Mouse (Mus musculus) gastrocnemius, postnatal 36 days (tissue): ENCODE measurements around the gene Spock2. TPM values are rescaled to one million over a fixed set of nuclear protein-coding genes. Genes with fewer than 3 reads are reported as not detected.
"Not testable (repeated sequence)": the region's sequence is repeated elsewhere in the genome, so short reads cannot be mapped to it uniquely, and the experiment has no call there.

Source experiments
- DNase-seq, 2 experiments: peaks; one replicate each; pipeline ENCODE4 v3.0.0; 2022
- intact Hi-C: fragments of 180-260 bp; cut with DNase I; formaldehyde crosslinking; loops from one replicate; pipeline ENCODE4 v1.15.1; 2025
- total RNA-seq, 2 experiments: library from RNA; stranded (reverse); gene quantifications; 2 replicates each; pipeline ENCODE4 v1.2.3; 2021

The Spock2 gene
- total RNA-seq, 2 experiments from 2014 or later = 4.9 to 5.8 TPM

DNA sequence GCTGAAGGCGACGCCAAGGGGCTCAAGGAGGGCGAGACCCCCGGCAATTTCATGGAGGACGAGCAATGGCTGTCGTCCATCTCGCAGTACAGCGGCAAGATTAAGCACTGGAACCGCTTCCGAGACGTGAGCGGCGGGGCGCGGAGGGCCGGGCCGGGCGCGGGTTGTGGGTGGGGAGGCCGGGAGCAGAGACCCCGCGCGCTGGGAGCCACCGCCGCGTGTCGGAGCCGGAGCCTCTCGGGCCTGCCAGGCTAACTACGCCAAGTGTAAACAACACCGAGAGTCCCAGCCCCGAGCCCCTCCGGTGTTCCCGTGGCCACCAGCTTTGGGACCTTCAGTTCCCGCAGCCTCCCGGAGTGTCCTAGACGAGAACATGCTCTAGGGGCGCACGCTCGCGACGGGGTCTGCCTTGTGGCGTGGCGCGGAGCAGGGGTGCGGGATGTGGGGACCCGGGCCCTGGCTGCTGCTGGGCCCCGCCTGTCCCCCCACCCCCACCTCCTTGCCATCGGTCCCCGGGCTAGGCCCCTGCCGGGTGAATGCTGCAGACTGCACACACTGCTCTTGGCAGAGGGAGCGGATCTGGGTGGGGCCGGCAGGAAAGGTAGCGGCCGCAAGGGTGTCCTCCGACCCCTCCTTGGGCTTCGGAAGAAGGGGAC, 640 bp downstream of the Spock2 start:
- peak; percentile 31 to 38 for DNase-seq
- intact Hi-C loops = no loop called here

DNA sequence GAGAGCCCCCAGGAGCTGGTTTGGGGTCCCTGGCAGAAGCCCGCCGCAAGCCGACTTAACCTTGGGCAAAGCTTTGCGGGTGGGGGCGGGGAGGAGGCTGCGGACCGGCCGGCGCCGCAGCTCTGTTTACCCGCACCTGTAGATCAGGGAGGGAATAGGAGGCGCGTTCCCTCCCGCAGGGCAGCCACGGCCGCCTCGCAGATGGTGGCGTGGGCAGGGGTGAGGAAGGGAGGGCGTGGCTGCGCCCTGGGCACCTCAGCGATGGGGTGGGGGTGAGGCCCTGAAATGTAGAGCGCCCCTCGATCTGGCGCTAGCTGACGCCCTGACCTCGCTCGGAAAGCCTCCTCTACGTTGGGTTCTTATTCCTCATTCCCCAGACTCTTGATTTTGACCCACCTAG, 1.4 kb downstream of the Spock2 start:
- intact Hi-C loops = no loop called here

DNA sequence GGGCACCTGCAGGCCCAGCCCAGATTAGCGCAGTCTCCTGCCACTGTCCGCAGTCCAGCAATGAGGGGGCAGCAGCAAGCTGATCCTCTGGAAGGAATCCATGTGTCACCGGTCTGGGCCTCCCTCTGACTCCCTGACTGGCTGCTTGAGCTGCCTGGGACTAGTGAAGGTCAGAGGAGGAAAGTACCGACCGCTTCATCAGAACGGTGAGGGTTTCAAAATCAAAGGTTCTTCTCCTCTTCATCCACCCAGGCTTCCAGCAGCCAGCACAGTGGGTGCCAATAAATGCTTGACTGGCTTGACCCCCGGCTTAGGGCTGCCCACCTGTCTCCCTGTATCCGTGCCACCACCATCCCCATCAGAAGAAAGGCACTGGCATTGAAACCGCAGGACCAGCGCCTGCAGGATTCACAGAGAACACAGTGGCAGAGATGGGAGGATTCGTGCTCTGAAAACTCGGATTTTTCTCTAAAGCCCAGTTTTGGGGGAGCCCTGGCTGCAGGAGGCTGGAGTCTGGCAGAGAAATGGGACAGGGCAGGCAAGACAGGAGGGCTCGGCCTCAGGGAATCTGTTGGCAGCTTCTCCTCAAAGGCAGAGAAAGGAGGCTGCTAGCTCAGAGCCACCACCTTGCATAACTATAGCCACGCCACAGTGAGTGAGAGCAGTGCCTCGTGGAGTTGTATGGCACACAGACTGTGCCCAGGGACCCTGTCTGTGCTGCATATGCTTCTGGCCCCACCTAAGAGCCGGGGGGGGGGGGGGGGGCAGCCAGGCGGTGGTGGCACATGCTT, 2.5 kb downstream of the Spock2 start:
- intact Hi-C loops = no loop called here
- no peak for DNase-seq

More for the DNA sequence above, 1.4 kb downstream of the Spock2 start:
- no peak for DNase-seq

DNA sequence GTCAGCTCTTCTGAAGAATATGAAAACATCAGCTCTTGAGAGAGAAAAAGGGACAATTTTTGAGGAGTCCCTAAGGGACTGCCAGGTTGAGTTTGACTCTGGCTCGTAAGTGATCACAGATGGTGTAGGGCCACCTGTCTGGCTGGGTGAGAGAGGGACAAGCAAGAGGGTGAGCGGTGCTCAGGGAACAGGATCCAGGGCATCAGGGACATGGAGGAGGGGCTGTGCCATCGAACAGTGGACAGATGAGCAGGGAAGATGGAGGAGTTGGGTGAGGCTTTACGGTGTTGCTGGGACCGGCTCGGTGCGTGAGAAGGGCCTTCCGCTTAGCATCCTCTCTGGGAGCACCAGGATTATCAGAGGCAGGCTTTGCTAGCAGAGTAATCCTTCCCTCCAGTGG, 3.3 kb downstream of the Spock2 start:
- intact Hi-C loops = no loop called here
- DNase-seq = no peak

DNA sequence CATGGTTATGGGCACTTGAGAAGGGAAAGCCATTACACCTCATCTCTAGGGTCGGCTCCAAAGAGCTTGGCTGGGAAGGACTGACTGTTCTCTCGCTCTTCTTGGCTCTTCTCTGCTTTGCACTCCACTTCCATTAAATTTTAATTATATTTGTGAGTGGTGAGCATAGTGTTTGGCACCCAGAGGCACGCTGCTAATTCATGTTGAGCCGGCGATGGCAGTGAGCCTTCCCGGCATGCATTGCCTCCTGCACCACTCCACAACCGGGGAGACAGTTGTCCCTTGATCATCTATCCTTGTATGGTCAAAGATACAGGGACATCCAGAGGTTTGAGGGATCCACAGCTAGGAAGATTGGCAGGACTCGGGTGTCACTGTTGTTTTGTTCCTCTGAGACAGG, 4.0 kb downstream of the Spock2 start:
- intact Hi-C loops = no loop called here
- no peak for DNase-seq

DNA sequence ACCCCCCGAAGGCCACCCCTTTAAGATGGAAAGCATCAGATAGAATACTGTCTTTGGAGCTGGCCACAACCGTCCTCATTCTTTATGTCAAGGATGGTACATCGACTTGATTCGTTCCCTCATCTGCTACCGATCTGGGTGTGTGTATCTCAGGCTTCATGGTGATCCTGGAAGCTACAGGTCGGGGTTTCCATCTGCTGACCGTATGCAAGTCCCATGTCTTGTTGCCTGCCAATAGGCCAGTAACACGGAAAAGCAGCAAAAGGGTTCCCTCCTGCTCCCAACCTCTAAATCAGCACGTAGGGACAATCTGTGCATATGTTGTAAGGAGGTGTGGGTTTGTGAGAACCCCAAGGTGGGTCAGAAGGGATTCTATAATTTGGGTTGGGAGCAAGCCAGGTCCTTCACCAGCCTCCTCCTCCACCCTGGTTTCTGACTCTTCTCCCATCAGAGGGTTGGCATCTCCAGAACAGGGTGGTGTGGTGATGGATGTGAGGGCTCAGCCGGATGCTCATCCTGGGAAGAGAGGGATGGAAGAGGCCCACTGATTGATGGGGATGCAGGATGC, 5.0 kb downstream of the Spock2 start:
- intact Hi-C loops = no loop called here
- DNase-seq = no peak

DNA sequence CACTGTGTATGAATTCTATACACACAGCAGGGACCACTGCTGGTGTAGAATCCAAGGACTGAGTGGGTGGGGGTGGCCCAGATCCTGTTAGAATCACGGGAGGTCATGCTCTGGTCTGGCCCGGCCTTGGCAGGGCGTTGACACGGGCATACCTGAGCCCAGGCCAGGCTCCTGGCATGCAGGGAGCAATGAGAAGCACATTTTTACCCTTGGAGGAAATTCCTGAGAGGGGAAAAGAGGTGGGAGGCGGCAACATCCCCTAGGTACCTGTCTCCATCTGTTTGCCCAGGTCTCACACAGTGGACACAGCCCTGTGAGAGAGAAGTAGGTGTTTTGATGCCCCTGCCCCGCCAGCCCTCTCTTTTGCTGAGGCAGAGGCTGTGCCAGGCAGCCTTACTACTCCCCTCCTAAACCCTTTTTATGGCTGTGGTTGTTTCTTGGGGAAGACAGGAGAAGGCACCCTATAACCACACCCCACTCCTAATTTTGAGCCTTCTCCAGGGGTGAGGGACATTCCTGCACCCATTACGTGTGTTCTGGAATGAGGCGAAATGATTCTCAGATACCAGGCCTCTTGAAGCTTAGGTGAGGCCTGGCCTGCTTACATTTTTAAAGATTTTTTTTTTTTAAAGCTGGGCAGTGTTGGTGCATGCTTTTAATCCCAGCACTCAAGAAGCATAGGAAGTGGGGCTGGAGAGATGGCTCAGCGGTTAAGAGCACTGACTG, 8.1 kb downstream of the Spock2 start:
- intact Hi-C loops = no loop called here
- DNase-seq = no peak

DNA sequence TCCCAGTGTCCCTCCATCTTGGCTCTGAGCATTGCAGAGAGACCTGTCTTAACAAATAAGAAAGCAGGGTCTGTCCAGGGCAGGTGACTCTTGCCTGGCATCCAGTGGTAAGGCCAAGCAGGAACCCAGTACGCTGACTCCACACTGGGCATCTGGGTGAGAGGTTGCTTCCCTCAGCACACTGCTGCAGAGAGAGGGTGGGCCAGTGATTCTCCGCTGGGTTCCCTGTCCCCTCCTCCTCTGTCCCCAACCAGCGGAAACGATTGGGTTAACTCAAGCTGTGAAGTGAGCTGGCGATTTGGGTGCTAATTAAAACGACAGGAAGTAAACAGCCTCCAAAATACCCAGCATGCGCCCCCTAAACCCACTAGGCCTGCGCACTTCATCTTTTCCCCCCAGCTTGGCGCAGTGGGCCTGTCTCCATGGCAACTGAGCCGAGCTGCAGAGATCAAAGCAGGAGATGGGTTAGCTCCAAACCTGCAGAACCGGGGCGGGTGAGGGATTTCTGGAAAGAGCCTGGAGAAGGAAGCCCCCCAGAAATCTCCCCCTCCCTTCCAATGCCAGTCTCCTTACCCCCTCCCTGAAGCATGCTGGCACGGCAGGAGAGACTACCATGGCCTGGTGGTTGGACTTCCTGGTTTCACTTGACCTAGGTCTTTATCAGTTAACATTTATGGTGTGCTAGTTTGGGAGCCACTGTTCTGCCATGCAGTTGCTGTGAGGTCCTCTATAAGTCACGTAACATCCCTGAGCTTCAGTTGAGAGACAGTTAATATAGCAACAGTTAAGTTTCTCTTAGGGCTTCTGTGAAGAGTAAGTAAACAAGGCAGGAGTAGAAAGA, 9.5 kb downstream of the Spock2 start:
- intact Hi-C loops = no loop called here
- no peak for DNase-seq

DNA sequence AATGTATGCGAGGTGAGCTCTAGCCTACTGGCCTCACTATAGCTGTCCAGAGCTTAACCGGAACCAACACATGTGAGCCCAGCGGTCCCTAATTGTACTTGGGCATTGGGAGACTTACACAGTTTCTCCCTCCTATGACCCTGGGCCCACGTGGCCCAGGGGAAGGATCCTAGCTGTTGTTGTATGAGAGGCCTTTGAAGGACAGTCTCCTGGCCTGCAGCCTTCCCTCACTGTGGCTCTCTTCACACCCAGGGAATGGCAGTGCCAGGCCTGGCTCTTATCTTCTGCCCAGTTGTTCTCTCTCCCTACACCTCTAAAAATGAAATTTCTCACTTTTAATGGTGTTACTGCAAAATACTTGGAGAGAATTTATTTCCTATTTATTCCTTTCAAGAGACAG, 11.0 kb downstream of the Spock2 start:
- no peak for DNase-seq
- intact Hi-C loops = no loop called here

DNA sequence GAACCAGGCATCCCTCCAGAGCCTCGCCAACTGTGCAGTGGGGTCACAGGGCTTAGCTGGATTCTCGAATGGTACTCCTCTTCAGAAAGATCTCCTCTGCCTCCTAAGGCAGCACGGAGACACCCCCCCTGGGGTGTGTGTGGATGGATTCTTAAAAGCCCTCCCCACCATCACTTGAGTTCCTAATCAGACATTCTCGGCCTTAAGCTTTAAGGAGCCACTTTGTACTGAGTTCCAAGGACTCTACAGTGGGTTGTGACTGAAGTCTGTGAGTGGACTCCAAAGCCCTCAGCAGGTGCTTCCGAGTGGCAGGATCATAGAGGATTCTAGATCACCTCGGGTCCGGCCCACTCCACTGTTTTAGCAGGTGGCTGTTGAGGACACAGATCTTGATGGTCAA, 12.4 kb downstream of the Spock2 start:
- DNase-seq = no peak
- intact Hi-C loops = no loop called here

DNA sequence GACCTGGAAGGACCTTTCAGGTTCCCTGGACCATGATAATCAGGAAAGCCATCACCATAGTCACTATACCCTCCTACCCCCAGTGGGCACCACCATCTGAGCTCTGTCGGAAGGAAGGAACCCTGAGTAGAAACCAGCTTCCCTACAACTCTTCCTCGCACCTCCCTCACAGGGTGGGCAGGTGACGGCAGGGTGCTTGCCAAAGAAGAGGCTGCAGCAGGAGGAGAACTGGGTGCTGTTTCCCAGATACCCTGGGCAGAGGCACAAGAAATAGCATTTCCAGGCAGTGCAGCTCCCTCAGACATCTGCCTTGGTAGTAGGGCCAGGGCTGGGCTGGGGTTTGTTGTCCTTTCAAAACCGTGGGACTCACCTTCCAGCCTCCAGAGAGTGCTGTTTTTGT, 14.6 kb downstream of the Spock2 start:
- intact Hi-C loops = no loop called here
- DNase-seq = no peak

DNA sequence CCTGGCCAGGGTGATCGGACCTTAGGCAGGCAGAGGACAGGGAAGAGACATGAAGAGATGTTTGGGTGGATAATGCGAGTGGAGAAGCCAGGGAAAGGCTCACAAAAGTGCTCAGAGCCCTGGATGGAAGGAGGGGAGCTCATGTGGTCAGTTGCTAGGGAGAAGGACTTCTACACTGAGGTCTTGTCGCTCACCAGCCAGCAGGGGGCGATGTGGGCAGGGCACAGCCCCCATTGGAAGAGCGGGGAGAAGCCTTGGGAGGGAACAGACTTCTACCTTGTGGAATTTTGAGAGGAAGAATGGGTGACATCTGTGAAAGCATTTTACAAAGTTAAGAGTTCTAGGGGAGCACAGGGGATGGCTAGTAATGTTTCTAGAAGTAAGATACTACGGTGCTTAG, 18.1 kb downstream of the Spock2 start:
- intact Hi-C loops = no loop called here
- DNase-seq = no peak

DNA sequence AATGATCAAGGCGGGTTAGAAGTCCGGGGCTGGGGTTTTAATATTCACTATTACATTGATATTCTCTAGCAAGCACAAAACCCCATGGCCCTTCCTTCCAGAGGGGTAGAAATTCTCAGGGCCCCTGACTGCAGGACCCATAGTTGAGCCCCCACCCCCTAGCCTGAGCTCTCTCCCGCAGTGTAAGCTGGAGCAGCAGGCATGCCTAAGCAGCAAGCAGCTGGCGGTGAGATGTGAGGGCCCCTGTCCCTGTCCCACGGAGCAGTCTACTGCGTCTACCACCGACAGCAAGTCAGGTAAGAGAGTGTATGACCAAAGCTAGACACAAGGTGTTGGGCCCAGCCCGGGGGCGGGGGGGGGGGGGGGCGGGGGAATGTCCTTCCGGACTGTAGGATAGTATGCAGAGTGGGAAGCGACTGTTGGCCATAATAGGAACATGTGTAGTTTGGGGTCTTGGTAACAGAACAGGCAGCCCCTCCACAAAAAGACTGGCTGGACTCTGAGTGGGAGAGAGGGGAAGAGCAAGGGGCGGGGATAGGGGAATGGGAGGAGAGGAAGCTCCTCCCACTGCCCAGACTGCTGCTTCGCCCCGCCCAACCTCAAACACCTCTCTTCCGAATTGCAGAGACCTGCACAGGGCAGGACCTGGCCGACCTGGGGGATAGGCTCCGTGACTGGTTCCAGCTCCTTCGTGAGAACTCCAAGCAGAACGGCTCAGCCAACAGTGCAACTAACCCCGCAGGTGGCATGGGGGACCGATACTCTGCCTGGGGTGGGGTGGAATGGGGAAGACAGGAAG, 19.7 kb downstream of the Spock2 start:
- DNase-seq = no peak
- intact Hi-C loops = no loop called here

DNA sequence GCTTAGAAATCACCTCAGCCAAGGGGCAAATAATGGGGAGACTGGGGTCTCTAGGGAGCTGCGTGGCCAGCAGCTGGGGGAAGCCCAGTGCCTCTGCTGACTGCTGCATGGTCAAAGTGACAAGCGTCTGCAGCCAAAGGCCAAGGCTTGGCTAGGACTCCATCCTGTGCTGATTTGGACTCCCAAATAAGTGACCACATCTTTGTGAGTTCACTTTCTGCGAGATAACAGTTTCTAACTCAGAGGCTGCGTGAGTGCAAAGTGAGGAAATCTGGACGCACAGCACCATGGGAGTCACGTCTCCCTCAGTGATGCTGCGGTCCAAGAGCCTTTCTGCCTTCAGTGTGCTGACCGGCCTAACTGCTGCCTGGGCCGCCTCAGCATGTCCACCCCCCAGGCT, 22.3 kb downstream of the Spock2 start:
- DNase-seq = no peak

DNA sequence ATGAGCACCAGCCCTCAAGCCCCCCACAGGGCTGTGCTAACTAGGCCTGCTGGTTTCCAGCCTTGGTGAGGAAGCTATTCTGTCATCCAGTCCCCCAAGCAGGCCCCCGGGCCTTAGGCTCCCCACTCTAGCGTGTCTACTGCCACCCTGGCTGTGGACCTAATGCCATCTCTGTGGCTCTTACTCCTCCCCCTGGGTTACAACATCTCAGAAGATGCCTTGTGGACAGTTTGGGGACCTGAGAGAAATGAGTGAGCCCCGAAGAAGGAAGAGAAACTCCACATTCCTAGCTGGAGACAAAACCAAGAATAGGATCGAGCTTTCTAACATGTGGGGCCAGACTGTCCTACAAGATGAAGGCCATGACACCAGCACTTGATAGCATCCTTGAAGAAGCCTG, 24.5 kb downstream of the Spock2 start:
- DNase-seq = no peak
- intact Hi-C loops = no loop called here

More for the DNA sequence above, 22.3 kb downstream of the Spock2 start:
- intact Hi-C loops = no loop called here

DNA sequence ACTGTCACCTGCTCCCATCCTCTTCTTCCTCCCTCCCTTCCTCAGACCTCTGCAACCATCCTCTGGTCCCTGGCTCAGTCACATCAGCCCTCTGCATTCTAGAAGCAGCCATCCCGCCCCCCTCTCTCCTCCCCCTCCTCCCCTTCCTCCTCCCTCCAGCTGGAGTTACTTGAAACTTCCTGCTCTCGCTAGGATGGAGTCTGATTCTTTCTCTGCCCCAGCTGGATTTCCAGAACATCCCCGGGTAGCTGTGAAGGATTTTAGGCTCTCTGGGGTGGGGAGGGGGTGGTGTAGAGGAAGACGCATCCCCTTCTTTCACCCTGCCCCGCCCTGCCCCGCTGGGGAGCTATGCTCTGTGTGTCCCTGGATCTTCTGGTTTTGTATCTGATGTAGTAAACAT, 27.5 kb downstream of the Spock2 start:
- intact Hi-C loops = no loop called here
- no peak for DNase-seq

DNA sequence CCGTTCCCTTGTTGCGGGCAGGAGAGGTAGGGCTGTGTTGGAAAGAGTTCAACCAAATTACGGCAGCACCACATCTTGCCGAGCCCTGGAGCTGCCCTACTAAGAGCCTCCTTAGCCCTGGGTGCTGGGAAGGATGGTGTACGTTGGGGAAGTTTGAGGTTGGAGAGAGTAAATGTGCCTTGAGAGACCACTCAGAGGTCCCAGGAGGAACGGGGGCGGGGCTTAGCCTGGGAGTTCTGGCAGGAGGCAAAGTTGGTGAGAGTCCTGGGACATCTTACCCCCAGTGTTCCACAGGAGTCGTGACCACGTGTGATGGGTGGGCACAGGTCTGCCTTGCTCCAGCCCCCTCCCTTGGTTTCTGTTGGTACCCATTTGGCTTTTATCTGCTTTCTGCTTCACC, 28.2 kb downstream of the Spock2 start:
- DNase-seq = no peak
- intact Hi-C loops = no loop called here

DNA sequence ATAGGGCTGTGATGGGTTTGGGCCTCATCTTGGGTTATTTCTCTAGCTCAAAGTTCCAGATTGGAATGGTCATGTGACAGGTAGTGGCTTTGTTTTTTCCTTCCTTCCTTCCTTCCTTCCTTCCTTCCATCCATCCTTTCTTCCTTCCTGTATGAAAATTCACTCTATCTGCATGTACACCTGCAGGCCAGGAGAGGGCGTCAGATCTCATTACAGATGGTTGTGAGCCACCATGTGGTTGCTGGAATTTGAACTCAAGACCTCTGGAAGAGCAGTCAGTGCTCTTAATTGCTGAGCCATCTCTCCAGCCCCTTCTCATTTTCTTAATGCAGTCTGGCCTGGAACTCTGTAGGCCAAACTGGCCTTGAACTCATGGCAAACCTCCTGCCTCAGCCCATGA, 30.0 kb downstream of the Spock2 start:
- DNase-seq, intact Hi-C loops: not testable (repeated sequence)

DNA sequence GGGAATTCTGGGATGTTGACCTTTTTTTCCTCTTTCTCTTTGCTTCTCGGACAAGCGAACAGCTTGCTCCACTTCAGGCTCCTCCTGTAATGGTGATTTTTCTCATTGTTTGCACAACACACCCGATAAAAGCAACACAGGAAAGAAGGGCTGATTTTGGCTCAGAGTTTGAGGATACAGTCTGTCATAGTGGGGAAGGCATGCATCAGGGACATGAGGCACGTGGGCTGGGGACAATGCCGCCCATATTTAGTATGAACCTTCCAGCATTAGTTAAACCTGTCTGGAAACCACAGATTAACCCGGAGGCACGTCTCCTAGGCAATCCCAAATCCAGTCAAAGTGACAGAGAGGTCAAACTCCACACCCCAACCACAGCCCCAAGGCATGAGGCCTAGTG, 30.9 kb downstream of the Spock2 start:
- no peak for DNase-seq
- intact Hi-C loops = no loop called here

DNA sequence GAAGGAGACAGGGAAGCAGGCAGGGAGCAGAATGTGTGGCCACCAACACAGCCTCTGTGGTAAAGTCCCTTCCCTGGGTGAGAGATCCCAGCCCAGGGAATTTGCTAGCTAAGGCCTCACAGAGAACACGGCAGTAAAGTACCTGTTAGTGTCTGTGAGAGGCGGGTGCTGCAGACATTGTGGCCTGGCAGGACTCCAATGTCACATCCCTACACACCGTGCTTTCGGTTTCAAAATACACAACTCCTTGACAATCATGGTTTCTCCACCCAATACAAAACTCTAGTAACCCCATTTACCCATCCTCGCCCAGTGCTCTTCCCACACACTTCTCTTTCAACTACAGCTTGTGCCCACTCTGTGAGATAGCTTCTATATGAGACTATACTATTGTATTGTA, 32.7 kb downstream of the Spock2 start:
- intact Hi-C loops = no loop called here
- no peak for DNase-seq
